Mouse (Mus musculus) macrophage (primary cell): ENCODE results near the gene Larp1b. TPM values are rescaled to one million over a fixed set of nuclear protein-coding genes. Genes with fewer than 3 reads are reported as not detected.

ENCODE experiments used
- H3K27ac ChIP-seq: fragments of 350-480 bp; formaldehyde crosslinking; 2 replicates; pipeline ENCODE4 v1.9.0; 2021
- H3K36me3 ChIP-seq: fragments of 350-480 bp; formaldehyde crosslinking; 2 replicates; pipeline ENCODE4 v1.9.0; 2021; ENCODE audit errors: inconsistent target
- H3K4me3 ChIP-seq: fragments of 350-480 bp; formaldehyde crosslinking; 2 replicates; pipeline ENCODE4 v1.9.0; 2021; ENCODE audit errors: inconsistent target
- H3K79me2 ChIP-seq: fragments of 350-480 bp; formaldehyde crosslinking; 2 replicates; pipeline ENCODE4 v1.9.0; 2021; ENCODE audit errors: inconsistent target
- WGBS: methylation state at CpG from one replicate; pipeline ENCODE4 v1.1.7; 2026; ENCODE audit warnings: inconsistent platforms; ENCODE audit not compliant: missing documents; 5-methylcytosine and 5-hydroxymethylcytosine counted together
- polyA plus RNA-seq: library from polyadenylated mRNA; stranded (reverse); fragments of 250-400 nt; gene quantifications from 3 replicates; pipeline ENCODE4 v1.2.4, GENCODE M21; 2018; ENCODE audit warnings: inconsistent platforms

Gene Larp1b
- polyA plus RNA-seq, 1 experiment from 2014 or later: 12.1 TPM

GRCm38 (mm10) chr3:41082520-41082884 is 132.9 kb downstream of the Larp1b start:
- Histone ChIP-seq H3K36me3 (no peaks in the 10 kb centered on the region), H3K79me2 (peaks cover 47% of the 10 kb centered on the region), H3K4me3 (peak overlapping the region; percentile 62), H3K27ac (no peak overlapping the region)
- WGBS: under 1% methylated on average over 43 of the region's 43 CpGs

DNA sequence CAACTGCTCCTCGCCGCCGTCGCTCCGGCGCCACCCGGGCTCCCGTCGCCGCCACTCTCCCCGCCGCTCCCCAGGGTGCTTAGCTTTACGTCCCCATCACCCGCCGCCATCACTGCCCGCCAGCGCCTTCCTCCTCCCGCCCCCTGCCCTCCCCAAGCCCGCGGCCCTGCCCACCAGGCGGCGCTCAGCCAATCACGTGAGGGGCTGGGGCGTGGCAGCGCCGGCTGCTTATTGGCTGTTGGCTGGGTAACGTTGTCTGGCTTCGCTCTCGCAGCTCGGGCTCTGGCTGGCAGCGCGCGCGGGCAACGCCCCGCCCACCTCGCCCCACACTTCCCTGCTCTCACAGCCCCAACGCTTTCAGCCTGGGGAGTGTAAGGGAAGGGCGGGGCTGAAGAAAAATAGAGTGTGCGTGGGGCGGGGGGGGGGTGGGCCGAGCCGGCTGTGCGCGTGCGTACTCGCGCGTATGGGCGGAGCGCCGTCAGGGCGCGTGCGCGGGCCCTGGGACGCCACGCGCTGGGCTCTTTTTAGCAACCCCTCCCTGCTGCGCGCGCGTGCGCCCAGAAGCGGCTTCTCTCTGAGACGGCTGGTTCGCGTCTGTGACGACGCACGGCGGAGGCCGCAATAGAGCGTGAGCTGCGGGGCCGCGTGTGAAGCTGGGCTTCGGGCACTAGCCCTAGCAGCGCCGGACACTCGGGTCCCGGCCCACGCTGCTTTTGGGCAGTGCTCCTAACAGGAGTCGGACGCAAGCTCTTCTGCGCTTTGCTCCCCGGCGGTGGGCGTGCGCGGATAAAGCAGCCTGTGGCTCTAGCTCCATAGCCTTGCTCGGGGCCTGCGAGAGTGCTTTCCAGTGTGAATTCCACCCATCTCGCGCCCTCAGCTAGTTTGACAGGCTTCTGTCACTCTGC is 133.5 kb downstream of the Larp1b start, which contains the start of gene Pgrmc2:
Gene Pgrmc2 (minus strand): TSS at position 162 of the 905 bp plus-strand sequence.
- Histone ChIP-seq H3K27ac (peak within 1 kb of the TSS; percentile 52), H3K4me3 (peak within 1 kb of the TSS; percentile 62), H3K36me3 (no peaks in the 10 kb centered on the region), H3K79me2 (peaks cover 41% of the 10 kb centered on the region)
- WGBS: under 1% methylated on average over 81 of the region's 95 CpGs

DNA sequence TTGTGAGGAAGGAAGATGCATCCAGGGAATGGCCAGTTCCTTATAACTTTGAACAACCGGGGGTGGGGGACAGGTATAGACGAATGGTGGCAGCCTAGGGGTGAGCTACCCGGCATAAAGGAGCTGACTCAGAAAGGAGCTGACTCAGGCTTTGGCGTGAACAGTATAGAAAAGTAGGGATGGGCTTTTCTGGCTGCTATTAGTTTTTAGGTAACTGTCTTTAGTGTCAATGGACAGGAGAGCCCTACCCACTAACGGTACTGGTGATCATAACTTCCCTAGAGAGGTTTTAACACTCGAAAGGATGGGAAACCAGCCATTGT is 134.1 kb downstream of the Larp1b start:
- 0% methylated on average over 4 of the region's 6 CpGs for WGBS
- peaks cover 35% of the 10 kb centered on the region for H3K79me2 ChIP-seq
- peak overlapping the region; percentile 58 for H3K4me3 ChIP-seq
- H3K36me3 ChIP-seq: no peaks in the 10 kb centered on the region
- peak overlapping the region; percentile 52 for H3K27ac ChIP-seq

GRCm38 (mm10) chr3:41084421-41084820 is 134.8 kb downstream of the Larp1b start:
- H3K27ac ChIP-seq: no peak overlapping the region
- no peaks in the 10 kb centered on the region for H3K36me3 ChIP-seq
- H3K79me2 ChIP-seq: peaks cover 28% of the 10 kb centered on the region
- H3K4me3 ChIP-seq: no peak overlapping the region
- 100% methylated on average over 3 of the region's 5 CpGs for WGBS

DNA sequence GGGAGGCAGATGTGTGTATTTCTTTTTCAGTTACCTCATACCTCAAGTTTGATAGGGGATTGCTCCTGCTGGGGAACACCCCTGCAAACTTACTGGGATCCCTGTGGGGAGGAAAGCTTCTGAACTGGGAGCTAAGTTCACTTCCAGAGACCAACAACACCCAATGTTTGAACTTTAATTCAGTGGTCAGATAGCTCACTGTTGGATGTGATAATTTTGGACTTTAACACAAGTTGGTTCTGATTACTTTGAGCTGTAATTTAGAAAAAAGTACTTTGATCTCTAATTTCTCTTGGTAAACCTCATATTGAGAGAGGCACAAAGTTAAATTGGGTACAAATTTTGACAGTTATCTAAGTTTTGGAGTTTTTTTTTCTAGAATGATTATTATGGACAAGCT is 137.4 kb downstream of the Larp1b start:
- Histone ChIP-seq H3K79me2 (peaks cover 1% of the 10 kb centered on the region; the same call in 1 of the 2 replicates), H3K27ac (no peak overlapping the region), H3K36me3 (no peaks in the 10 kb centered on the region), H3K4me3 (no peak overlapping the region)

Other genes with a start within 250 kb of the Larp1b start
- 0.20 to 0.26 TPM (median 0.22 TPM) in 3 replicates for gene Slc25a31, start 241.0 kb upstream of the Larp1b start, polyA plus RNA-seq
- gene Hspa4l, start 205.3 kb upstream of the Larp1b start, polyA plus RNA-seq: 8.3 to 17.8 TPM (median 11.8 TPM) in 3 replicates
- 2.7 to 9.9 TPM (median 4.5 TPM) in 3 replicates for gene Plk4, start 149.8 kb upstream of the Larp1b start, polyA plus RNA-seq
- 9.2 to 11.5 TPM (median 9.9 TPM) in 3 replicates for gene Mfsd8, start 102.9 kb upstream of the Larp1b start, polyA plus RNA-seq
- gene Abhd18, start 102.9 kb upstream of the Larp1b start, polyA plus RNA-seq: 1.3 to 3.4 TPM (median 3.4 TPM) in 3 replicates
- gene 1700034I23Rik, start 47.3 kb upstream of the Larp1b start, polyA plus RNA-seq: not detected in 3 replicates
- gene Pgrmc2, start 133.2 kb downstream of the Larp1b start, polyA plus RNA-seq: 23.4 to 38.6 TPM (median 34.4 TPM) in 3 replicates